Mouse (Mus musculus): ENCODE data around the gene Dleu7.

The Dleu7 gene

DNA sequence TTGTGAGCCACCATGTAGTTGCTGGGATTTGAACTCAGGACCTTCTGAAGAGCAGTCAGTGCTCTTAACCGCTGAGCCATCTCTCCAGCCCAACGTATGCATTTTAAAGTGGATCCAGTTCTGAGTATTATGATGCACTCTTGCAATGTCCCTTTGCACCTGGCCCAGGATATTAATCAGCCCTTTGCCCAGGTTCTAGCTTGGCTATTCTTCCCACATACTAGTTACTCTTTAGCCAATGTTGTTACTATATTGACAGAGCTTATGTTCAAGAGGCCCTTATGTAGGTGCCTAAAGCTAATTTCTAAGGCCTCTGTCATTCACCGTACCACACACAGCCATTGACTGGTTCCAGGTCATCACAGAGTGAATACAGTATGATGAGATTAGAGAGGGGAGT, 4.1 kb downstream of the Dleu7 start:
- DNase-seq (ENCODE audit: low read depth, low spot score) = no peak

DNA sequence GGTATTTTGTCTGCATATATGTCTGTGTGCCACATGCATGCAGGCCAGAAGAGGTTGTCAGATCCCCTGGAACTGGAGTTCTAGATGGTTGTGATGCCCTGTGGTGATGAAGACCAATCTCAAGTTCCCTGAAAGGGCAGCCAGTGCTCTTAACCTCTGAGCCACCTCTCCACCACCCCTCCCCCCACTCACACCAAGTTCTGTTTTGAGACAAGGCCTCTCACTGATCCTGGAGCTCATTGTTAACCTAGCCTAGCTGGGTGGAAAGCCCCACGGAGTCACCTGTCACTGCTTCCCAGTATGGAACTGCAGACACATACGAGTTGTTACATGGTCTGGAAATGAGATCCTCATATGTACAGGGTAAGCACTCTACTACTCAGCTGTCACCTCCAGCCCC, 9.9 kb downstream of the Dleu7 start:
- no peak for DNase-seq (ENCODE audit: low read depth, low spot score)

DNA sequence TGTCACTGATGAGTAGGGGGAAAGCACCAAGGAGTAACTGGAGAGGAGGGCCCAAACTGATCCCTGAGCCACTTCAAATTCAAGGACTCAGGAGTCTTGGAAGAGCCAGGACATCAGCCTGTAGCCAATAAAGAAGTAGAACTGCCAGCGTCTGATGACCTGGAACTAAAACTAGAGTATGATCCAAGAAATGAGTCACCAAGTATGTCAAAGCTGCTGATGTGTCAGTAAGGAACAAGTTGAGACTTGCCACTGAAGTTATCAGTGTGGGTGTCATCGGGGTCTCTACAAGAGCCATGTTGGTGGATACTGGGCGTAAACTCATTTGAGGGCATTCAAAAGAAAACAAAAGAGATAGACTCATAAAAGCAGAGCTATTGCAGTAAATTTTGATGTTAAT, 19.2 kb downstream of the Dleu7 start:
- DNase-seq (ENCODE audit: low read depth, low spot score) = no peak

DNA sequence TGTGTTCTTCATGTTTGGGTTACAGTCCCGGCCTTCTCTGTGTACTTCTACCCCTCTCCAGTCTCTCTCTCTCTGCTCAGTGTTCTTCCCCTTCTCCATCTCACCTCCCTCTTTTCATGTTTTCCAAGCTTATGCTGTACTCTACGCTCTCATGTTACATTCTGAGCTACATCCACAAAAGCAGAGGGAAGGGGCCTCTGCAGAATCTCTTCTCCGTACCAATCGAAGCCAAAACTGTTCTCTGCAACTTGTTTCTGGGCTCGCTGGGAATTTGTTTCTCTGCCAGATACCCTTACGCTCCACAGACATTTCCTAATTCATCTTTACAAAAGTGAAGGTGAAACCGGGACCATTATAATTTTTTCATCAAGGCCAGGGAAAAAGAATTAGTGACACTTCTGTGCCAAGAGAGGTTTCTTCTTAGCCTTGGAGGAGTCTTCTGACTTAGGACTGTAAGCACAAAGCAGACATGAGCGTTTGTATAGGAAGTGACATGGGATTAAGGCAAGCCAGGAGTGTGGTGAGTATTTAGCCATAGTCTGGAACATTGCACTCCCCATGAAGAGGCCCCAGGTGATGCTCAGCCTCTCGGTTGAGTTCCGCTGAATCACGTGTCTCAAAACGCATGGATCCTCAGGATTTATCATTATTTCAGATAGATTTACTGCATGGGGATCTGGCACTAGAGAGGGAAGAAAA, 22.0 kb downstream of the Dleu7 start:
- no peak for DNase-seq (ENCODE audit: low read depth, low spot score)

DNA sequence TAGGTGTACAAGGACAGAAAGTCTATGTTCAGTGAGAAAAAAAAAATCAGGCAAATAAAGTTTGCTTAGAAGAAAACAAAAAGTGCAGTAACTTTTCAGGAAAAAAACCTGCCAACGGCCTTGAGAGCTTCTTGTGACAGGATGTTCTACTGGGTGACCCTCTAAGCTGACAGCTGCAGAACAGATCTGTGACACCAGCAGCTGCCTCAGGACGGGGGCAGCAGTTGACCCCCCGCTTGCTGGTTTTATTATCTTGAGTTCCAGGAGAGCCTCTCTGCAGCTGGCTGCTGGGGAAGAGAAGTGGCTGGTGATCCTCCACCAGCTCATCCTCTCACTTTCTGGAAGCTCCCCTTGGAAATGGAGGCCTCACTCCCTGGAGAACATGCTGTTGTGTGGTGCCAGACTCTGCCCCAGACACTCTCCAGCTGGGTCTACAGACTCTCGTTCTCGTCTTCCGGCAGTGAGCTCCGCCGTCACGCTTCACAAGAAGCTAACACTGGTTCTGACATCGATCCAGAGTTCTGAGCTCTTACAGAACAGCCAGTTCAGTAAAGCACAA, 33.8 kb downstream of the Dleu7 start:
- DNase-seq (ENCODE audit: low read depth, low spot score) = no peak

DNA sequence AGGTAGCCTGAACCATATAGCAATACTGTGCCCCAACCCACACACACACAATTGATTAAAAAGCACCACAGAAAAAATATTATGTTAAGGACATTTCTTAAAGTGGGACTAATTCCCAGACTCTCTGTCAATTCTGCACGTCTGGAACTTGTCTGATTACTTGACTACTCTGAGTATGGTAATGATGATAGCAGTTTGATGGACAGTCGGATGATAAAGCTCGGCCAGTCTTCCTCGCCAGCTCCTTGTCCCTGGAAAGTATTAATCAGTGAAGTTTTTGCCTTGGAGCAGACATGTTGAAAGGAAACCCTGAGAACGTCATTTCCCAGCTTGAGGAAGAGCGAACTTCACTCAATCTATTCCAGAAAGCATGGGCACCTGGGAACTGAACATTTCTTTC, 34.7 kb downstream of the Dleu7 start:
- no peak for DNase-seq (ENCODE audit: low read depth, low spot score)

DNA sequence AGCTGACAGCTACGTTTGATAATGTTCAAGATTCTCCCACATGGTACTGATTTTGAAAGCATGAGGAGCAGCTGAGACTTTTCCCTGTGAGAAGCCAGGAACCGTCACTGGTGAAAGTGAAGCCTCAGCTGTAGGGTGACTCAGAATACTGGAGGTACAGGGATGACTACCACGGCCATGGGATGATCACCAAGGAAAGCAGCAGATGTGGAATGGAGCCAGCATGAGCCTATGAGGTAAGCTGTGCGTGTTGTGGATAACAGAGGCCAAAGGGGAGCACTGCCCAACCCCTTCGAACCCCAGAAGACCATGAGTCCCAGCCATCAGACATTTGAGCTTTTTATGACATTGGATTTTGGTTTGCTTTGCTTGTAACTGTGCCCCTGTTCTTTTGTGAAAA, 36.8 kb downstream of the Dleu7 start:
- no peak for DNase-seq (ENCODE audit: low read depth, low spot score)

DNA sequence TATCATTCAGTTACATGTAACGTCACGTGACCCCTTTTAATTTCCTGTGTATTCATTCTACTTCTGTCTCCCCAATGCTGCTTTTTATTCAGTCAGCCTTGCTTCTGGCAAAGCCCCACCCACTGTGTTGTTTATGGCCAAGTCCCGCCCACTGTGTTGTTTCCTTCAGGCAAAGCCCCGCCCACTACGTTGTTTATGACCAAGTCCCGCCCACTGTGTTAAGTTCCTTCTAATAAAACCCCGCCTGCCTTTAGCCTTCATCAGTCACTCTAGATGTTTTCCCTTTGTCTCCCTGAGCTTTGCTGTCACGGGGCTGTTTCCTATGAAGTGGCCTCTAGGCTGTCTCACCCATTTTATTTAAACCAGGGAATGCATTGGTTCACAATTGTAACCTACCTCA, 38.5 kb downstream of the Dleu7 start:
- no peak for DNase-seq (ENCODE audit: low read depth, low spot score)

DNA sequence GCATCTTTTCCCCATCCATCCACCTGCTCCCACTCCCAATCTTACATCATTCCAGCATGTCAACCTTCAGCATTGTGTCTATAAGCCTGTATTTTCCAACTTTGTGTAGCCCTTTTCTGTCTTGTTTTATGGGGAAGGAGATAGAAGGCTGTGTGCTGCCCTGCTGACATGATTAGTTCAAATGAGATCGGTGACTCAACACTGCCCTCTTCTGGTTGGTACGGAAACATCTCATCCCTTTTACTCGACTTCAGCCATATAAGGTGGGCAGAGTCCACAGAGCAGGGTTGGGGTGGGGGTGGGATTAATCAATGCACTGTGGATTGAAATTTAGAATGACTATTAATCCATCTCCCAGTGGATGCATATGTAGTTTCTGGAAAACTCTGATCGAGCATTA, 40.8 kb downstream of the Dleu7 start:
- DNase-seq (ENCODE audit: low read depth, low spot score) = peak; percentile 67

DNA sequence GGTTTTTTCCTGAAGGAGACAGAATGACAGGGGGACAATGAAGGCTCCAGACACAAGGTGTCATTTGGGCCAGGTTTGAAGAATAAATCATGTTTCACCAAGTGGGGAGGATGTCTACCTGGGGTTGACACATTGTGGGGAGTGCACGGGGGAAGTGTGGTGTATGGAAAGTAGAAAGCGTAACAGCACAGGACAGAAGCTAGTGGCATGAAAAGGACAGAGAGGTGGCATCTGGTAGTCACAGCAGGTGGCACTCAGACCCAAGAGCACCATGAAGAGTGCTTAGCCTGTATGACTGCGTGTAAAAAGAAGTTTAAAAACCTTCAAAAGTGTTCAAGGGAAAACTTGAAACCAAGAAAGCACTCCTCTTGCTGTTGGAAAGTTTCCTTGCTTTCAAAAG, 42.8 kb downstream of the Dleu7 start:
- DNase-seq (ENCODE audit: low read depth, low spot score) = no peak

DNA sequence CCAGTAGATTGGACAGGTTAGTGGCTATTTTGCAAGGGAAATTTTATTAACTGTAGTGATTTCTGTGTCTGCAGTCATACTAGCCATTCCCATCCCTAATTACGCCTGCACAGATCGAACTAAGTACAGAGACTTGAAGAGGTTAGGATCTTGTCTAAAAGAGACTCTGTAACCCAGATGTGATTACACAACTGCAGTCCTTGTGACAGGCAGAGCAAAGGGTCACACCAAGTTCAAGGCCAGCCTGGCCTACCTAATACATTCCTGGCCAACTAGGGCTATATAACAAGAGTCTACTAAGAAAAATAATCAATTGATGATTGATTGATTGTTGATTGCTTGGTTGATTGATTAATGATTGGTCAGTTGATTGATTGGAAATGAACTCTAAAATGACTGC, 43.6 kb downstream of the Dleu7 start:
- DNase-seq (ENCODE audit: low read depth, low spot score) = no peak

DNA sequence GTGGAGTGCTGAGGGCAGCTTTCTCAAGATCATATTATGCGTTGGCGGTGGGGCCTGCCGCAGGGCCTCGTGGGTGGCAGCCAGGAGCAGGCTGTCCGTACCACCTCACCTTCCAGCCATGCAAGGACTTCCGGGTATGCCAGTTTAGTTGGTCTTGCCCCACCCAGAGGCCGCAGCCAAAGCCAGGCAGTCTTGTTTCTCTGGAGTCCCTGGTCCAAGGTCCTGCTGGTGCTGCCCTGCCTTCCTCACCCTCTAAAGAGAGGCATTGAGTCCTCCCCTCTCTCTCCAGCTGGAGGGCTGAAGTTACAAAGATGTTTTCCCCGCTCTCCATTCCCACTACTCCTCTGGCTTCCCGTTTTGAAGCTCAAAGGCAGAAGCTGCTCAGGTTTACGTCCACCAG, 44.1 kb downstream of the Dleu7 start:
- no peak for DNase-seq (ENCODE audit: low read depth, low spot score)

DNA sequence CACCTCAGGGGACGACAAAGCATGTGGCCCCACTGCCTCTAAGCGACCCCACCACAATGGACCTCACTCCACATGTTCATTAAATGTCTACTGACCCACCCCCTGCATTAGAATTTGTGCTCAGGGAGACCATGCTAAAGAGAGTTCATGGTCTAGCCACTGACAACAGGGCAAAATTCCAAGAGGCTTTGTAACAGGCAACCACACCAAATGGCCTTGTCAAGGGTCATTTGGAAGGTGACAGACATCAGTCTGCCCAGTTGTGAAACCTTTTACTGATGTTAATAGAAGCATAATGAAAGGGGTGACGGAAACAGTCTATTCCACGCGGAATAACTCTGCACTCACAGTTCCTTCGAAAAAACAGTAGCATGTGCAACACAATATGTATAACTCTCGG, 44.5 kb downstream of the Dleu7 start:
- no peak for DNase-seq (ENCODE audit: low read depth, low spot score)

DNA sequence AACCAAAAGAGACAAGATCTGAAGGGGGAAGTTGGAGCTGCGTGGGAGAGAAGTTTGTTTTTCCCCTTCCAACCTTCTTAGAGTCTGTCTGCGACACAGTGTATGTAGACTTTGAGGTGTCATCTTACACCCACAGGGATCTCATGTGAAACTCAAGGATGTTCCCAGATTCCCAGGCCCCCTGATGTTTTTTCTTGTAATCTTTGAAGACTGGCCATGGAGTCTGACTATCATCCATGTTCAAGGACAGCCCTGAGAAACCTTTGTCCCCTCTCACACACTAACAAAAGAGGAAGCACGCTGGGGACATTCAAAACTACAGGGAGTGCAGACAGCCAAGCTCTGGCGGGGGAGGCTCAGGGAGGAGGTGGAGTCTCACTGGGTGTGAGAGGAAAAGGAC, 47.3 kb downstream of the Dleu7 start:
- no peak for DNase-seq (ENCODE audit: low read depth, low spot score)

DNA sequence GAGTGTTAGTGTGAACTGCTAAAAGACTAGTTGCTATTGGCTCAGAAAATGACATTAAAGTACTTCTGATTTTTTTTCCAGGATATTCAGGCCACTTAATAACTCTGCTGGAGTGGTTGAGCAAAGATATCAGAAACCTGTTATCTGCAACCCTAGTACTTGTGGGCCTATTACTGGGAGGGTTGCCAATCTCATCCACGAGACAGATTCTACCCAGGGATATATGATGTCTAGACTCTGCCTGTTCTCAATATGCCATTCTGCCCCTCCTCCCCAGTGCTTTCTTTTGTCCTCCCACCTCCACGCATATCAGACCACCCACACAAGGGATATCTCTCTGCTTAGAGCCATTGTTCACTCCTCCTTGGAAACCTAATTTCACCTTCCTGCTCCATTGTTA, 49.3 kb downstream of the Dleu7 start:
- no peak for DNase-seq (ENCODE audit: low read depth, low spot score)

DNA sequence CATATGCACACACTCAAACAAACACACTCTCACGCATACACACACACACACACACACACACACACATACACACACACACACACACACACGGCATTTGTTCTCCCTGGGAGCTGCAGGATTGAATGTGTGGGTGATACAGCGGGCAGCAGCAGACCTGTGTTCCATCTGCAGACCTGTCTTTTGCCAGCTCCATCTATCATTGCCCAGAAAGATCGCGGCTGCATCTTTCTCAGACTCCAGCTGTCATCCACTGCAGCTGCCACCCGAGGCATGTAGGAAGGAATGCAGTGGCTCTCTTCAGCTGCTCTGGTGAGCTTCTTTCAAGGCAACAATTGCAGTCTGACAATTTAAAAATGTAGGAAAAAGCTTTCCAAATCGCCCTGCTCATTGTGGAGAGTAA, 56.9 kb downstream of the Dleu7 start:
- no peak for DNase-seq (ENCODE audit: low read depth, low spot score)

DNA sequence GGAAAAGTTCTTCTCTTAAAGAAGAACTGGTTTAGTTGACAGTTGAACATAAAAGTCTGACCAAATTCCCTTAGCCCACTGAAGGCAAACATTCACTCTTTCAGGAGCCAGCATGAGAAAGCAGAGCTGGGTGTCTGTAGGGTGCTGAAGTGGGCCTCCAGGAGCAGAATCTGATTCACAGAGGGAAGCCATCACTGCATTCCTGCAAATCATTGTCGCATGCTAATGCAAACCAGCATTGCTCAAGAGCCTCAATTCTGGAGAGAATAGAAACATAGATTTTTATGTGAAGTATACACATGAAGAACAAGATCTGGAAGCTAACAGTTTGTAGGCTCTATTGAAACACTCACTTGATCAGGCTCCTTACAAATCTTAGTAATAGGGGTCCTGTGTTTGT, 57.6 kb downstream of the Dleu7 start:
- no peak for DNase-seq (ENCODE audit: low read depth, low spot score)

DNA sequence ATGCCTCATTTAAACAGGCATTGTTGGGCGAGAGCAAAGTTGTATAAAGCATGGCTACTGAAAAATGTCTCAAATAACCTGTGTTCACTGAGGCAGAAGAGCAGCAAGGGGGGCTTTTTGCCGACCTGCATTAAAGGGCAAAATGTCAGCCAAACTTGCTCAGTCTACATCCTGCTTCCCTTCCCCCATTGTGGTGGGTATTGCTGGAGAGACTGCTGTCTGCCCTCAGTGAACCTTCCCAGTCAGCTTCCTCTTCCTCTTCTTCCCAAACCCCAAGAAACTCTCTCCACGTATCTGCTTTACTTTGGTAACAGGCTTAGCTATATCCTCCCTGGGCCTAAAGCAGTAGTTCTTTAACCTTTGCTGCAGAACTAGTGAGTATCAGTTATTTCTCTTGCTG, 61.9 kb downstream of the Dleu7 start:
- no peak for DNase-seq (ENCODE audit: low read depth, low spot score)

DNA sequence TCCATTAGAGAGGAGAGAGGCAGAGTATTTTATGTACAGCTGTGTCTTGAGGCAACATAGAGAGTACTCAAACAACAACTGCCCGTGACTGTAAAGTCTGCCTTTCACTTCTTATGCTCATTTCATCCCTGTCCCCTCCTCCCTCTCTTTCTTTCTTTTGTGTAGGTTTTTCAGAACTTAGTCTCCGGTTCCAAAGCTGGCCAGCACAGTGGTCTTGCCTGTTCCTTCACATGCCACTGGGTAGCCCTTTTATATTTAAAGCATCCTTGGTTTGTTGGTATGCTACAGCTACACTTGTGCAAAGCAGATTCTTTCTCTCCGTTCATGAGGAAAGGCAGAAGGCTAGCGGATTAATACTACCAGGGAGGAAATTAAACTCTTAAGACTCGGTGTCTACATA, 65.7 kb downstream of the Dleu7 start:
- DNase-seq (ENCODE audit: low read depth, low spot score) = no peak

DNA sequence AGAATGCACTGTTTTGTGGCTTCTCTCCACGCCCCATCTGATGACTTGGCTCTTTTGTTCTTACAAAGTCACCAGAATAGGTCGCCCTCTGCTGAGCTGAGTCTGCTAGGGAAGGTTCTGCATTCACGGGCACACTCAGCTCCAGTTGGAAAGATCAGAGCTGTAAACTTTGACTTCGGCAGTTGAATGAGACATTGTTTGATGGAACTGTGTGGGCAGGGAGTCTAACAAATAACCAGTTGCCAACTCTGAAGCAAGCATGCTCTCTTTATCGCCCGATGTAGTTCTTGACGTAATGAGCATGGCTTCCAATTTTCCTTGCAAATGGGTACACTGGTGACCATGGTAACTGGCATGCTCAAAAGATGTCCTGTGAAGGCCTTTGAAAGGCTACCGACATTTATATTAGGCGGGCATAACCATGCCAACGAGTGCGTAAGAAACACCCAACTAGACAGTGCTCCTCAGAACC, 66.2 kb downstream of the Dleu7 start:
- no peak for DNase-seq (ENCODE audit: low read depth, low spot score)
